Mouse (Mus musculus): ENCODE data around the gene Arid1b.

DNA sequence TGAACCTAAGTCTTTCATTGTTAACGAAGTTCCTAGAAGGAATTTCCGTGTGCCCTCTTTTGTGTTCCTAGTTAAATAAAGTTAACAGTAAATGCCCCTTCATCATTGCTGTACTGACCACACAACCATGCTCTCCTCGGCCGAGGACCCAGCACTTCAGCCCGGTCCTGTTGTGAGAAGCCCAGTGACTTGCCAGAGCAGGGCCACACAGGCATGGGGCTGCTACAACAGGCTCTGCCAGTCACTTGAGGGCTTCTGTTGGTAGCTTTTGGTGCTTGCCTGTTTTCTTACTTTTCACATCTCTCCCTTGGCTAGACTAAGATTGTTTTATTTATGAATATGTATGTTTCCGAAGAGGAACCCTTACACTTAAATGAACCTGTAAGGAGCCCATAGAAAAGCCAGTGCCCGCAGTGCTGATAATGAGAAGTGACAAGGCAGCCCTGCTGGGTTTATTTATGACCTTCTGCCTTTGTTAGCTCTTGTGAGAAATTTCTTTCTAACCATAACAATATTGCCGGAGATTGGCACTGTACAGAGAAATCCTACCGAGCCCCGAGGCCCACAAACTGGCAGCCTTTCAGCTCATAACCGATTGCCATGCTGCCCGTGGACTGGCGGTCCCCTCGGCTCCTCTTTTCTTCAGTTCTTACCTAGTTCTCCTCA is 234.0 kb downstream of the Arid1b start:
- no peak for TF ChIP-seq GATA1 (IDR thresholded peaks at IDR 0.05; ENCODE audit: borderline replicate concordance, low read length)
- TF ChIP-seq FLI1 (IDR thresholded peaks at IDR 0.05; ENCODE audit: low read length), result no peak

Measured in megakaryocyte, embryonic 14.5 days (primary cell).